Mouse (Mus musculus) ovary, postnatal 10 days (tissue): ENCODE data around the gene Dag1.
"Not testable (repeated sequence)": the region's sequence is repeated elsewhere in the genome, so short reads cannot be mapped to it uniquely, and the experiment has no call there.

Source experiments
- DNase-seq: peaks from one replicate; pipeline ENCODE4 v3.0.0; 2022; ENCODE audit warnings: low spot score

Dag1 gene

DNA sequence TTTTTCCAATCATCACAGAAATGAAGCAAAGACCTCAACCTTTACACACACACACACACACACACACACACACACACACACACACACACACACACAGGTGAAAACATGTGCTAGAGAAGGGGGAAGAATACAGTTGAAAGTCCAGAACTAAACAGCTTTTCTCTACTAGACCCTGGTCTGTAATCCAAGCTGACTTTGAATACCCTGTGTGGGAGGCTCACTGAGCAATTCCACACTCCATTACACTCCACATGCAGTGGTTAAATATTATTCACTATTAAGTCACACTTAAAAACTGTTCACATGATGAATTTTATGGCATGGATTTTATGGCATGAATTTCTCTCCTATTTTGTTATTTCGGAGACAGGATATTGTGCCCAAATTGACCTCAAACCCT lies 40.1 kb downstream of the Dag1 start:
- DNase-seq: no peak

- no peak for DNase-seq
Observed at GRCm38 (mm10) chr9:108221566-108221965, 42.2 kb downstream of the Dag1 start.

GRCm38 (mm10) chr9:108220380-108220774 lies 43.4 kb downstream of the Dag1 start:
- DNase-seq: no peak

- no peak for DNase-seq
Observed at GRCm38 (mm10) chr9:108219766-108220379, 43.9 kb downstream of the Dag1 start.

DNA sequence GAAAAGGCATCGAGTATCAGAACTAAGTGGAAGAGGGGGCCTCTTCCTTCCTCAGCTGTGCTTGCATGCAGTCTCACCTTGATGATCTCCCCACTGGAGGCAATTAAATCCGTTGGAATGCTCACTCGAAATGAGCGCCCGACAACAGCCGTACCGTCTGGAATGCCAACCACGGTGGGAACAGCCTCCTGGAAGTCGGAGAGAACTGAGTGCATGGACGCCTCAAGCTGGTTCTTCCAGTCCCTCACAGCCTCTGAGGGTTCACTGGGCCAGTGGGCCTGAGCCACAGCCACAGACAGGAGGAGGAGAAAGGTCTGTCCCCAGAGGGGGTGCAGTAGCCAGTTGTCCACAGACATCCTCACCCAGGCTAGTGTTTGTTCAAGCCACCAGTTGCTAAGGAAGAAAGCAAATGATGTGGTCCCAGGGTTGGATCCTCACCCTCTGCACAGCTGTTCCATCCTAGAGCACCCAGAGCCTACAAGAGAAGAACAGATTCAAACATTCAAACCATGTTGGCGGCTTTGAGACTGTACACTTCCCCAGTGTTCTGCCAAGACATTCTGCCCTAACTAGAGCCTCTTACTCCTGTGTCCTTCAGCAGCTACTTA lies 45.7 kb downstream of the Dag1 start:
- no peak for DNase-seq

- DNase-seq: no peak
Observed at GRCm38 (mm10) chr9:108217406-108217805, 46.4 kb downstream of the Dag1 start.

- no peak for DNase-seq
Observed at GRCm38 (mm10) chr9:108213105-108213504, 50.7 kb downstream of the Dag1 start.

- DNase-seq: no peak
Observed at GRCm38 (mm10) chr9:108212426-108212825, 51.3 kb downstream of the Dag1 start.

DNA sequence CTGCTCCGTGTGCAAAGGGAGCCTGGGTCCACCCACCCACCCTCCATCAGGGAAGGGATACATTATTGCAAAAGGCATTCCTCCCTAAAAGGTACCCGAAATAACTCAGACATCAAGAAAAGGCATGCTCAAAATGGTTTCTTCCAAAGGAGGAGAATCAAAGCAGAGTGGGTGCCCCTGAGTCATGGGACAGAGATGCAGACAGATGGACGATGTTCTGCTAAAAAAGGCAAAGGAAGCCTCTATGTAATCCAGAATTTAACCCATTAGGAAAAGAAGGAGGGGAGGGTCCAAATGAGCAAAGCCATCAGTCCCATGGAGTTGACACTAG lies 58.2 kb downstream of the Dag1 start:
- no peak for DNase-seq

DNA sequence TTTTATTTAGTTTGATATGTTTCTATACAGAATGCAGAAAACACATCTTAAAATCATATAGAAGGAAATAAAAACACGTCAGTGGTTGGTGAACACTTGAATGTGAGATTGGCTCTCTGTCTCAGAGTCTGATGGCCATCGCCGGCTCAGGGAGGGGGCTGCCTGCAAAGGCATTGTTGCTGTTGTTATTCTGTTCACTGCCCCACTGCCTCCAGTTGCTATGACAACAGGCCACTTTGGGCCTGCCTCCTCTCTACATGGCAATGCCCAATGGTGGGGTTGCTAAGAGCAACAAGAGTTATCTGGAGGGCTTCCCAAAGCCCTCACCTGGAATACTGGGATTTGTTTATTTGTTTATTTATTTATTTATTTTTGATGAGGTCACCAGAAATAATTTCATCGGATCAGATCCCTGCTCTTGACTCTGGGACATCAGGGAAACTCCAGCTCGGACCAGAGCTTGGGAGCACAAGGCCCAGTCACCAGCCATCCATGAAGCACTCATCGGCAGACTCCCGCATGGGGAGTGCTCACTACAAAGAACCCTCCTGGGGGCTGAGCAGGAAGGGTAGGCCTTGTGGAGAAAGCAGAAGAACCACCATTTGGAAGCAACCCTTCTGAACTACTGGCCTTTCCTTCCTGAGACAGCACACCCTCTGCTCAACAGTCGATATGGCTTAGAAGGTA lies 58.7 kb downstream of the Dag1 start:
- DNase-seq: no peak

GRCm38 (mm10) chr9:108203015-108203414 lies 60.7 kb downstream of the Dag1 start:
- peak; percentile 21 for DNase-seq

DNA sequence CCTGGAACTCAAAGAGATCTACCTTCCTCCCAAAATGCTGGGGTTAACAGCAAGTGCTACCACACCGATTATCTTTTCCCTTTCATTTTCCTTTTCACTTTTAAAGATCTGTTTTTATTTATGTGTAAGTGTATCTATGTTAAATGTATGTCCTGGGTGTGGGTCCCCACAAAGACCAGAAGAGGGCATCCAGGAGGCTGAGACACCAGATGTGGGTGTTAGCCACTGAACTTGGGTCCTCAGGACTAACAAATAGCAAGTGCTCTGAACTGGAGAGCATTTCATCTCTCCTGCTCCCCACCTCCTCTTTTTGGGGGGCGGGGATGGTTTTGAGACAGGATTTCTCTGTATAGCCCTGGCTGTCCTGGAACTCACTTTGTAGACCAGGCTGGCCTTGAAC lies 61.6 kb downstream of the Dag1 start:
- no peak for DNase-seq

GRCm38 (mm10) chr9:108201160-108201559 lies 62.6 kb downstream of the Dag1 start:
- peak; percentile 46 for DNase-seq

GRCm38 (mm10) chr9:108198621-108199020 lies 65.1 kb downstream of the Dag1 start:
- no peak for DNase-seq

DNA sequence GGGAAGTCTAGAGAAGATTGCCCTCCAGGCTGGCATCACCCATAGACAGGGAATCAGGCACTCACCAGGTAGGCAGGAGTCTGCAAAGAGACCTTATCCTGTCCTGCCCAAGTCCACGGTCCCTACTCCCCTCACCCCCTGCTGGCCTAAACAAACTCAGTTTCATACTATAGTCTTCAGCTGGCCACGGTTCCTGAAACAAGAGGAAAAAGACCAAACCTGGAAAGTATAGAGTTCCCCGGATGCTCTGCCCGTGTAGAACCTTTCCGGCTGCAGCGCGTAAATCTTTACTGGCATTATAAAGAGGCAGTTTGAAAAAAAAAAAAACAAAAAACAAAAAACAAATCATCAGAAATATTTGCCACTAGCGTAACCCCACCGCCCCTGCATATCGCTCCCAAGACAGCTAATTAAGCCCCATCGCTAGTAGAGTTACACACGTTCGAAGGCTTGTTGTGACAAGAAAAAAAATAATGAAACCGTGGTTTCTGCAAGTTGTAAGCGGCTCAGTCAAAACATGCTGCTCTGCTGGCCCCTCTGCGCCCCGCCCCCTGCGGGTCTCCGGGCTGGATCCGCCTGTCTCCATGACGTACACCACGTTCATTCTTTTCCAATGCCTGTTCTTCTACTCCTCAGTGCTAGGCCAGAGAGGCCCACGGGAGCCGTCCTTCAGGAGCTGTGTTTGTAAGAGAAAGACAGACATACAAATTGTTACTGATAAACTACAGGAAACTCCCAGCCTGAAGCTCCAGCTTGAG lies 66.7 kb downstream of the Dag1 start:
- DNase-seq: no peak

DNA sequence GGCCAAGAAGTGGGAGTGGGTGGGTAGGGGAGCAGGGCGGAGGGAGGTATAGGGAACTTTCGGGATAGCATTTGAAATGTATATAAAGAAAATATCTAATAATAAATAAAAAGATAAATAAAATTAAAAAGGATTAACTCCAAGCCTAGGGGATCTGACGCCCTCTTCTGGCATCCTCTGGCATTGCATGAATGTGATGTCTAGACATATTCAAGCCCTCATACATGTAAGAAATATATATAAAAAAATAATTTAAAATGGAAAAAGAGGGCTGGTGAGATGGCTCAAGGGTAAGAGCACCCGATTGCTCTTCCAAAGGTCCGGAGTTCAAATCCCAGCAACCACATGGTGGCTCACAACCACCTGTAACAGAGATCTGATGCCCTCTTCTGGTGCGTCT lies 67.5 kb downstream of the Dag1 start:
- DNase-seq: not testable (repeated sequence)

DNA sequence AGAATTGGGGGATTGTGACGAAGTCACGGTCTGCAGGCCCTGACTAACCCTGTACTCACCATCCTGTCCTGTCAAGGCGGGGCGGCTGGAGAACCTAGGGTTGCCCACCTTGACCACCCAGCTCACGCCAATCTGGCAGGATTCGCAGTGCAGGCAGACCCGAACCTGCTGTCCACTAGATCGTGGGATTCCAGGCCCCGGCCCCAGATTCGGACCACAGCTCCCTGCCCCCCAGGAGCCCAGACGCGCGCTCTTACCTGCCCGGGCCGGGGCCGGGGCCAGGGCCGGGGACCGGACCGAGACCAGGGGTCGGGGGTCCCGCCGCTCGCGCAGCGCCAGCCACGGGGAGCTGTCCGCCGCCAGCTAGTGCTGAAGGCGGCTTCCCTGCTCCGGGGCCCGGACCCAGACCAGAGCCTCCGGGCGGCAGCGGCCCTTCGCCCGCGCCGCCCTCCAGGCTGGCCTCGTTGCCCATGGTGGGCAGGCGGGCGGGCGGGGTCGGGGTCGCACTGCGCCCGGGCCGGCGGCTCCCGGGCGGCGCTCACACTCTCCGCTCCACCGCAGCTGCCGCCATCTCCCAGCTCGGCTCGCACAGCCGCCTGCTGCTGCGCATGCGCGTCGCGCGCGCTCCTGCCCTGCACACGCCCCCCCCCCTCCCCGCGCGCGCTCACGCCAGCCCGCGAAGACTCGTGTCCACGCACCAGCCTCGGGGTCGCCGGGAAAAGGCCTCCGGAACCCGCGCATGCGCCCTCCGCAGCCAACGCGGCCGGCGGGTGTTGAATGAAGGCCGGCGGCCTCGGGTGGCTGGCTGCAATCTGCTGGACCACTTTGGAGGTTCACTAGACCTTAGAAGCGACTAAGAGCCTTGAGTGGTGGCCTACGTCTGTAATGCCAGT lies 73.7 kb downstream of the Dag1 start, which contains the start of gene Bsn:
Bsn (minus strand) TSS at position 598 of the 893 bp plus-strand sequence.
- DNase-seq: peak; percentile 49

DNA sequence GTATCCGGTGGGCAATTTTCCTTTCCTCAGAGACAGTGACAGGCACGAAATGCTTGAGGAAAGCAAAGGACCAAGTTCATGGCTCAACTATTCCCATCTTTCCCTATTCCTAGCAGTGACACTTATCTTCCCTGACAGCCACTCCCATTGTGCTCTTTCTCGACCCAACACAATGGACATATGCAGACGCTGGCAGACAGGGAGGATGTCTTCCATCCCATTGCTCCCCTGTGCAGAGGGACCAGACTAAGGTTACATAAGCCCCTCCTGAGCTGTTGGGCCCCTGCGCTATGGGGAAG lies 74.3 kb downstream of the Dag1 start:
- no peak for DNase-seq

DNA sequence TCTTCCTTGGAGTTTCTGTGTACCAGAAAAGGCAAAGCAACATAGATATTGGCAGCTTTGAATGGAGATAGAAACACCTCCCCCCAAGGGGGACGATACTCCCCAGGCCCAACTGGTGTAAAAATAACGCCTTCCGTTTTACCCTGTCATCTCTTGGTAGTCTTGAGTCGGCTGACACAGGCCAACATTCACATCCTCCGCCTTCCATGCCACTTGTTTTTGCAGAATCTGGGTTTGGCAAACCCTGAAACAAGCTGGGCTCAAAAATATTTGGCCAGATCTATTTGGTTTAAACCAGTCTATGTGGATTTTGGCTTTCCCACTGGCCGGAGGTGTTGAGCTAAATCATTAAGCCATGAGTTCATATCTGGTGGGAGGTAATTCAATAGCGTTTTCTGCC lies 74.7 kb downstream of the Dag1 start:
- DNase-seq: no peak

- no peak for DNase-seq
Observed at GRCm38 (mm10) chr9:108188511-108188910, 75.2 kb downstream of the Dag1 start.

GRCm38 (mm10) chr9:108187616-108188015 lies 76.1 kb downstream of the Dag1 start:
- no peak for DNase-seq

- DNase-seq: no peak
Observed at GRCm38 (mm10) chr9:108185786-108186185, 78.0 kb downstream of the Dag1 start.
